Comparison of ENCODE assay signal across 23 mouse cellular contexts in the genomic region with DNA sequence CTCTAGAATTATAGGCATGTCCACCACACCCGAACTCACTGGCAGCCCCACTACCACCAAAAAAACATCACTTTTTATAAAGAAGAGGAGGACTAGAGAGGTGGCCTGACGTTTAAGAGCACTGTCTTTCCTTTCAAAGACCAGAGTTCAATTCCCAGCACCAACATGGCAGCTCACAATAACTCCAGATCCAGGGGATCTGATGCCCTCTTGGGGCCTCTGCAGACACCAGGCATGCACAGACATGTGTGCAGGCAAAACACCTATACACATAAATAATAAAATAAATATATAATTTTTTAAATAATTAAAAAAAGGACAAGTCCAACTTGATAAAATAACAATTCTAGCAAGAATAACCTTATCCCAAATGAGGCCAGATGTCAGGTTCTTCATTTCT. TPM values are rescaled to one million over a fixed set of nuclear protein-coding genes. Genes with fewer than 3 reads are reported as not detected.
DNase-seq lines count a peak whose midpoint lies in the region; ATAC-seq and TF ChIP-seq lines count a peak whose summit lies in the region.
"Had no signal": no experiment of that assay in that cellular context is flagged by ENCODE, and none has a peak within 500 bp of the region (broad histone marks: within the 10 kb centered on the region; RNA-seq: fewer than 3 reads in every experiment).

No protein-coding gene starts in this region.

- no peak for ATAC-seq in forebrain, embryonic 13.5 days
- ATAC-seq in forebrain, postnatal 0 days = no peak
- ATAC-seq in hindbrain, postnatal 0 days = no peak
- no peak for ATAC-seq in midbrain, postnatal 0 days (ENCODE audit: low FRiP score)
- ATAC-seq: intestine, postnatal 0 days had no signal

- no peak overlapping the region for H3K4me3 ChIP-seq in forebrain, embryonic 13.5 days
- no peak overlapping the region for H3K4me3 ChIP-seq in forebrain, embryonic 10.5 days
- no peak overlapping the region; the same call in 1 of the 2 replicates for H3K4me3 ChIP-seq in forebrain, postnatal 0 days (ENCODE audit: low read depth, low read length)
- H3K4me3 ChIP-seq in hindbrain, postnatal 0 days (ENCODE audit: low read length) = no peak overlapping the region
- no peak overlapping the region; the same call in 1 of the 2 replicates for H3K4me3 ChIP-seq in midbrain, postnatal 0 days (ENCODE audit: low read depth, low read length)
- H3K4me3 ChIP-seq: erythroblast, embryonic 14.5 days; heart, embryonic 10.5 days; layer of hippocampus, adult 2 months had no signal

- peaks cover 6% of the 10 kb centered on the region for H3K4me1 ChIP-seq in forebrain, embryonic 13.5 days
- no peaks in the 10 kb centered on the region for H3K4me1 ChIP-seq in forebrain, embryonic 10.5 days
- no peaks in the 10 kb centered on the region for H3K4me1 ChIP-seq in forebrain, postnatal 0 days (ENCODE audit: insufficient read depth)
- H3K4me1 ChIP-seq in hindbrain, postnatal 0 days (ENCODE audit: insufficient read depth, low read length) = no peaks in the 10 kb centered on the region
- no peaks in the 10 kb centered on the region for H3K4me1 ChIP-seq in midbrain, postnatal 0 days (ENCODE audit: insufficient read depth, low read length)
- H3K4me1 ChIP-seq: heart, embryonic 10.5 days had no signal

- no peaks in the 10 kb centered on the region for H3K9me3 ChIP-seq in forebrain, embryonic 13.5 days (replicated peaks)
- no peaks in the 10 kb centered on the region for H3K9me3 ChIP-seq in forebrain, embryonic 10.5 days
- no peaks in the 10 kb centered on the region for H3K9me3 ChIP-seq in forebrain, postnatal 0 days (ENCODE audit: low read length)
- no peaks in the 10 kb centered on the region for H3K9me3 ChIP-seq in hindbrain, postnatal 0 days (ENCODE audit: low read length)
- H3K9me3 ChIP-seq in midbrain, postnatal 0 days (ENCODE audit: low read length) = no peaks in the 10 kb centered on the region
- H3K9me3 ChIP-seq: heart, embryonic 10.5 days had no signal

- H3K9ac ChIP-seq in forebrain, embryonic 13.5 days = 0 out of 2 replicates have a peak overlapping the region, but pooled peaks have one; percentile 34
- H3K9ac ChIP-seq in forebrain, postnatal 0 days = peak overlapping the region; percentile 45; the same call in 1 of the 2 replicates
- no peak overlapping the region; the same call in 1 of the 2 replicates for H3K9ac ChIP-seq in hindbrain, postnatal 0 days (replicated peaks; ENCODE audit: low read length)
- peak overlapping the region; percentile 44; the same call in 1 of the 2 replicates for H3K9ac ChIP-seq in midbrain, postnatal 0 days (replicated peaks; ENCODE audit: low read length, poor library complexity, severe bottlenecking)
- H3K9ac ChIP-seq: lung, embryonic 14.5 days had no signal

- WGBS in forebrain, embryonic 13.5 days = 82% methylated on average over 2 of the region's 2 CpGs
- WGBS in forebrain, embryonic 10.5 days = 87% methylated on average over 2 of the region's 2 CpGs
- WGBS in forebrain, postnatal 0 days = 70% methylated on average over 2 of the region's 2 CpGs
- 83% methylated on average over 2 of the region's 2 CpGs for WGBS in hindbrain, postnatal 0 days
- 78% methylated on average over 2 of the region's 2 CpGs for WGBS in midbrain, postnatal 0 days

- H3K27ac ChIP-seq in forebrain, embryonic 13.5 days = peak overlapping the region; percentile 79
- H3K27ac ChIP-seq in forebrain, embryonic 10.5 days = no peak overlapping the region
- H3K27ac ChIP-seq in forebrain, postnatal 0 days (ENCODE audit: low read depth, low read length) = peak overlapping the region; percentile 71; the same call in 1 of the 2 replicates
- peak overlapping the region; percentile 5; the same call in 1 of the 2 replicates for H3K27ac ChIP-seq in hindbrain, postnatal 0 days
- peak overlapping the region; percentile 73 for H3K27ac ChIP-seq in midbrain, postnatal 0 days (ENCODE audit: low read depth, low read length)
- H3K27ac ChIP-seq: heart, embryonic 10.5 days; kidney, postnatal 0 days; layer of hippocampus, adult 2 months; stomach, postnatal 0 days had no signal

- DNase-seq in forebrain, embryonic 10.5 days (ENCODE audit: extremely low spot score, low spot score) = no peak
- DNase-seq in forebrain, postnatal 0 days = no peak
- no peak for DNase-seq in hindbrain, postnatal 0 days (ENCODE audit: low spot score)
- DNase-seq in midbrain, postnatal 0 days (ENCODE audit: low spot score) = no peak
- no peak for DNase-seq in embryo, embryonic 9.5 days (ENCODE audit: extremely low spot score)
- no peak for DNase-seq in lung, adult 18-20 months
- DNase-seq in adrenal gland, postnatal 4 days (ENCODE audit: low spot score in 2 of 2) = no peak
- DNase-seq: adrenal gland, adult 2 months; cerebellum, adult 11-12 months; cerebellum, postnatal 36 days; gastrocnemius, postnatal 36 days; heart, postnatal 36 days; left cerebral cortex, postnatal 4 days; lung, embryonic 14.5 days; lung, postnatal 4 days had no signal

- no peaks in the 10 kb centered on the region for H3K27me3 ChIP-seq in forebrain, embryonic 13.5 days
- H3K27me3 ChIP-seq in forebrain, embryonic 10.5 days (ENCODE audit: poor library complexity, severe bottlenecking) = no peaks in the 10 kb centered on the region
- no peaks in the 10 kb centered on the region for H3K27me3 ChIP-seq in forebrain, postnatal 0 days (ENCODE audit: insufficient read depth, low read length)
- H3K27me3 ChIP-seq in hindbrain, postnatal 0 days (ENCODE audit: insufficient read depth, low read length) = no peaks in the 10 kb centered on the region
- no peaks in the 10 kb centered on the region for H3K27me3 ChIP-seq in midbrain, postnatal 0 days (ENCODE audit: insufficient read depth, low read length)

- peak overlapping the region; percentile 38; the same call in 1 of the 2 replicates for H3K4me2 ChIP-seq in forebrain, embryonic 13.5 days
- H3K4me2 ChIP-seq in forebrain, postnatal 0 days (ENCODE audit: low read depth) = peak overlapping the region; percentile 31
- H3K4me2 ChIP-seq in hindbrain, postnatal 0 days (ENCODE audit: low read depth, low read length) = peak overlapping the region; percentile 39
- H3K4me2 ChIP-seq in midbrain, postnatal 0 days (ENCODE audit: low read depth, low read length, poor library complexity, severe bottlenecking) = peak overlapping the region; percentile 34
- H3K4me2 ChIP-seq: liver, embryonic 11.5 days; lung, embryonic 14.5 days had no signal

- no peak for TF ChIP-seq CTCF in forebrain, postnatal 0 days (IDR thresholded peaks at IDR 0.05; ENCODE audit: low read depth)
- TF ChIP-seq CTCF in hindbrain, postnatal 0 days (IDR thresholded peaks at IDR 0.05; ENCODE audit: low read depth) = no peak
- TF ChIP-seq CTCF in midbrain, postnatal 0 days (IDR thresholded peaks at IDR 0.05) = no peak

- no peaks in the 10 kb centered on the region for H3K36me3 ChIP-seq in forebrain, embryonic 13.5 days (ENCODE audit: poor library complexity, severe bottlenecking)
- no peaks in the 10 kb centered on the region for H3K36me3 ChIP-seq in forebrain, embryonic 10.5 days (replicated peaks)
- no peaks in the 10 kb centered on the region for H3K36me3 ChIP-seq in forebrain, postnatal 0 days (ENCODE audit: insufficient read depth)
- no peaks in the 10 kb centered on the region for H3K36me3 ChIP-seq in hindbrain, postnatal 0 days (ENCODE audit: insufficient read depth, low read length)
- H3K36me3 ChIP-seq in midbrain, postnatal 0 days (ENCODE audit: insufficient read depth, low read length) = no peaks in the 10 kb centered on the region
- H3K36me3 ChIP-seq: heart, embryonic 10.5 days had no signal

RNA-seq across cellular contexts. Expression of gene Prdm2, which starts 6.1 kb away (rescaled TPM):
- 17.6 and 18.6 TPM in 2 replicates for polyA plus RNA-seq in forebrain, embryonic 13.5 days (2015; fragmentation: Nextera tagmentation; extraction: Ambion mirVana)
- 15.2 and 16.0 TPM in 2 replicates for polyA plus RNA-seq in forebrain, embryonic 10.5 days (2016; fragmentation: Nextera tagmentation; extraction: Ambion mirVana)
- 20.0 and 23.7 TPM in 2 replicates for total RNA-seq in forebrain, postnatal 0 days (2014; rRNA removed)
- polyA plus RNA-seq in forebrain, postnatal 0 days (2015; fragmentation: Nextera tagmentation; extraction: Ambion mirVana) = 8.4 and 12.1 TPM in 2 replicates
- 16.6 and 23.8 TPM in 2 replicates for total RNA-seq in hindbrain, postnatal 0 days (2014; rRNA removed)
- 10.3 and 11.0 TPM in 2 replicates for polyA plus RNA-seq in hindbrain, postnatal 0 days (2015; fragmentation: Nextera tagmentation; extraction: Ambion mirVana)
- 19.1 and 25.6 TPM in 2 replicates for total RNA-seq in midbrain, postnatal 0 days (2014; rRNA removed)
- 9.7 and 10.9 TPM in 2 replicates for polyA plus RNA-seq in midbrain, postnatal 0 days (2015; fragmentation: Nextera tagmentation; extraction: Ambion mirVana)
- 10 to 100 TPM; 32.1 to 33.9 TPM for total RNA-seq in adrenal gland, postnatal 4 days (2021)
